Mouse (Mus musculus): Measurements from ENCODE around the gene Trim67. TPM values are rescaled to one million over a fixed set of nuclear protein-coding genes. Genes with fewer than 3 reads are reported as not detected.

The Trim67 gene
- total RNA-seq (2021): under 1 TPM; 0.53 to 0.73 TPM

- DNase-seq (ENCODE audit: low spot score): no peak
- intact Hi-C loops (cut with DNase I): no loop called here
Observed at GRCm38 (mm10) chr8:124792708-124793107, at the start of gene Trim67. TSS of gene Trim67 (plus strand) at chr8:124793092.

DNA sequence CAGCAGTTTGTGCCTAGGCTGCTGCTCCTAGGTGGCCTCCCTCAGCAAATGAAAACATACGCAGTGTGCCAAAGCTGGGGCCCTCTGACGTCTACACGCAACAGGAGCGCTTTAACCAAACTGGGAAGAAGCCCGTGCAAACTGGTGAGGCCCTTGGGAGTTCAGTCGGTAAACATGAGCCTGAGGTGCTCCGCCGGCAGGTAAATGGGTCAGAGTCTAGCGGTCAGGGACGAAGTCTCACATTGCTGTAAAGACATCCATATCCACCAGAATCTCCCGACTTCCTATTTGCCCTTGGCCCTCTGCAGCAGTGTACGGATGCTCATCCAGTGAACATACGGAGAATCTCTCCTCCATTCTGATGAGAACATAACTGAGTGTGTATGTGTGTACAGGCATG, 46.2 kb upstream of the Trim67 start:
- intact Hi-C loops (cut with DNase I): no loop called here
- DNase-seq (ENCODE audit: low spot score): no peak

DNA sequence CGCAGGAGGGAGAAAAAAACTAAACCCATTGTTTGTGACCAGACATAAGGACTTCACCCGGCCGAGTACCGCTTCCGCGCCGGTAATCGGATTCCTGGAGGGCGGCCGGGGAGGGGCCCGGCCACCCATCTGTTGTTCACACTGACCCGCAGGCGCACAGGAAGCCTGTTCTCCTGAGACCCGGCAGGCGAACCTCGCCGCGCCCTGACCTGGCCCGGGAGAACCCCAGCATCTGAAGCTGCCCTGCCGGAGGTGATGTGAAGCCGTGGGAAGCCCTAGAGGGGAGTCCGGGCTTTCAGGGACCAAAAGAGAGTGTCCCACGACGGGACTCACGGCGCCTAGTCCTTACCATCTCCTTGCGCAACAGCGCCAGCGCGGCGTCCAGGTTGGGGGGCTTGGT, 41.7 kb upstream of the Trim67 start:
- DNase-seq (ENCODE audit: low spot score): peak; percentile 4
- intact Hi-C loops (cut with DNase I): no loop called here

DNA sequence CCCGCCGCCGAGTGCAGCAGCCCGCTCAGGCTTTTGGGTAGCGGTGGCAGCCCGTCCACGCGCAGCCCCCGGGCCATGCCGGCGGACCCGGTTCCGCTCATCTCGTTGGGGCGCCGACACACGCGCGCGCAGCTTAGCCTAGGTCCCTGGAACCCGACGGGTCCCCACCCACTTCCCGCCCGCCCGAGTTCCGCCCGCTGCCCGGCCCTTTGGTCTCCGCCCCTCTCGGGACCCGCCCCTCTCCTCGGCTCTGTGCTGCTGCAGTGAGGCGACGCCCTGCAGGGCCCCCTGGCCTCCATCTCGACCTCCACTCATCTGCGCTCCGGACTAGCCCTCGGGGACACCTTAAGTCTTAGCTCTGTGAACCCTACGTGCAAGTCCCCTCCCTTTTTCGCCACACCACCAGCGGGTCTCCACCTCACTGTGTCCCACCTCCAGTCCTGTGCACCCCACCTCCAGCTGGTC, 41.2 kb upstream of the Trim67 start, which contains the start of gene Fam89a:
Gene Fam89a, minus strand, starts transcription at position 124 of the 465 bp plus-strand sequence.
- intact Hi-C loops (cut with DNase I): no loop called here
- DNase-seq (ENCODE audit: low spot score): peak; percentile 10

DNA sequence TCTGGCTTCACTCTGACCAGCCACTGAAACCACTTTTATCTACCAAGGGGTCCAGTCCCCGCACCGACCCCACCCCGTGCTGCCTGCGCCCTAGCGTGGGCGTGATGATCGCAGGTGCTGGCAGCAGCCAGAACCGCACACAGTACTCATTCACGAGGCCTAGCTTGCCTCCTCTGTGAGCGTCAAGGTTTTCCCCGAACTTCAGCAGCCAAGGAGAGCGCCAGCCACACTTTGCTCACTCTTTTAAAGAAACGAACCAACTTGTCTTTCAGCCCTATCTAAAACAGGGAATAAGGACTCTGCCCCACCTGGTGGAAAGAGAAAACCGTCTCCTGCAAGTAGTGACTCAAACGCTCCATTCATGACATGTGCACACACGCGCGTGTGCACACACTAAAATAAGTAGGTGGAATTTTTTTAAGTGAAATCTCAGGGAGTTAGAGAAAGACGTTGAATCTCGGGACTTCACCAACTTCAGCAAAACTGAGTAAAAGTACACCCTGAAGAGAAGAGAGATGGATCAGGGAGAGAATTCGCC, 40.5 kb upstream of the Trim67 start:
- intact Hi-C loops (cut with DNase I): no loop called here
- no peak for DNase-seq (ENCODE audit: low spot score)

DNA sequence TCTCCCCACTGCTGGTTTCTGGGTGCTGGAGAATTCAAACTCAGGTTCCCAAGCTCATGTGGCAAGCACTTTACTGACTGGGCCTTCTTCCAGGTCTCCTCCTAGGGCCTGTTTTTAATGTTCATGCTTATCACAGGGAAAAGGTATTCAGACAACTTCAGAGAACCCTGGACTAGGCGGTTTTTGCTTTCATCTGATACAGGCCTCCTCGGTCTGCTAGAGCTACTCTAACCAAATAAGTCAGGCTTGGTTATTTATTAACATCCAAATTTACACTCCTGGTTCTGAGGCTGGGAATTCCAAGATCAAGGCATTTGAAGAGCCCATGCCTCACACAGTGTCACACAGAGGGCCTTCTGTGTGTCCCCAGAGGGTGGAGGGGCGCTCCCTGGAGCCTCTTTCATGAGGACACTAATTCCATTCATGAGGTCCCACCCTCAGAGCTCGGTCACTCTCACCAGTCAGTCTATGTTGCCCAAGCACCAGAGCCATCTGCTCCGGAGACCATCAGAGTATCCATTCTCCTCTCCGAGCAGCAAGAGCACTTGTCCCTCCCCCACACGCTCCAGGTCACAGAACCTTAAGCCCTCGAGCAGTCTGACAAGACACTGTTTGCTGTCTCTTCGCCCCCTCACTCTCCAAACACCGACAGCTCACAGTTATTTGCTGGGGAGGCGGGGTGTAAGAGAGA, 38.6 kb upstream of the Trim67 start:
- intact Hi-C loops (cut with DNase I): no loop called here
- no peak for DNase-seq (ENCODE audit: low spot score)

DNA sequence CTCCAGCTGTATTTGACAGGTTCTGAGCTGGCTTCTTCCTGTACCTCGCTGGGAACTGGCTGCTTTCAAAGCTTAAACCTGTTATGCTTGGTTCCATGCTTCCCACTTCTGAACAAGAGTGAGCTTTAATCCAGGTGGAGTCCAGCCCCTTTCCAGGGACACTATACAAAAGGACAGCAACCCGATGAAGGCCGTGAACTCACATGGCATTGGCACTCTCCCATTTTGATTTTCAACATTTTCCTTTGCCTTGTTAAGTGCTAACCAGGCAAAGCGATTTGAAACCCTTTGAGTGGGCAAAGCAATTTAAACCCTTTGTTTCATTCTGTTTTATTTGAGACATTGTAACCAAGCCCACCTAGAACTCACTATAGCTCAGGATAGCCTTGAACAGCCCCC, 38.1 kb upstream of the Trim67 start:
- no peak for DNase-seq (ENCODE audit: low spot score)
- intact Hi-C loops (cut with DNase I): no loop called here

DNA sequence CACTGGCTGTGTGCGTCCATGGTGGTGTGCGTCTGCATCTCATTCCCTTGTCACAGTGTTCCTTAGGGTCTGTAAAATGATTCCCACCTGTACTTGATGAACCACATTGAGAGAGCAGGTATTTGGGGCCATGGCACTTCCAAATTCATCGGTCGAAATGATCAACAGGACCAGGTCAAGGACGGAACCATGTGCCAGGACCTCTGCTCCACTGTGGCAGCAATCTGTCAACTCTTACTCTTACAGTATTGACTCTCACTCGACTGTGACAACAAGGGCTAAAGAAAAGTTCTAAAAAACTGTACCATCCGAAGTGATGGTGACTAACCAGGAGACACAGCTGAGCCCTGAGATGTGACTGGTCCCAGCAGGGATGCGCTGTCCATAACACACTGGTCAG, 37.4 kb upstream of the Trim67 start:
- DNase-seq (ENCODE audit: low spot score): no peak
- intact Hi-C loops (cut with DNase I): no loop called here

DNA sequence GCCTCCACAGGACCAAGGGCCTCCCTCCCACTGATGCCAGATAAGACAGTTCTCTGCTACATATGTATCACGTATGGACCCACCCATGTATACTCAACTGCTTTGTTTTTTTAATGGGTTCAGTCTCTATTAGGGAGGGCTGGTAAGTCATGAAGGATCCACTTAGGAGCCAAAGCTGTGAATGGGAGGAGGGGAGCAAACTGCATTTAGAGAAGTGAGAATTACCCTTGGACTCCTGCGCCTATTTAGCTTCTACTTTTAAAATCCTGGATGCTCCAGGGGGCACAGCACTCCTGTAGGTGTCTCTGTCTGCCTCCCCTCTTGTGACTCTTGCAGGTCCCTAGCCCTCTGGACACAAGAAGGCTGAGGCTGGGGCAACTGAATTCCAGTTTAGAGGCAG, 36.7 kb upstream of the Trim67 start:
- no peak for DNase-seq (ENCODE audit: low spot score)
- intact Hi-C loops (cut with DNase I): no loop called here

DNA sequence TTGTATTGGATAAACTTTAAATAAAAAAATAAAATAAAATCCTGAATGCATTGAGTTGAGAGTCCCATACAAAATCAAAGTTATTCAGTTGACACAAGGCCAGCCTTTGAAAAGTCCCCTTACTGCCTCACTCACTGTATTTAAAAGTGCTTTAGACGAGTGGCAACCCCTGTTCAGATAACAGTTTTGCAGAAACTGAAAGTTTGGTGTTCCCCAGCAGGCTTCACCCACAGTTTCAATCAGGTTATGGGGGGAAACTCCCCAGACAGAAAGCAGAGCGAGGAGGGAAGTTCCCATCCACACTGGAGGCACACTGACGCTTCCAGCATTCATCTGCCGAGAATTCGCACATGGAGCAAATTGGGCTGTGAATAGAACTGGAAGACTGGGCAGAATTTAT, 36.3 kb upstream of the Trim67 start:
- intact Hi-C loops (cut with DNase I): no loop called here
- no peak for DNase-seq (ENCODE audit: low spot score)

DNA sequence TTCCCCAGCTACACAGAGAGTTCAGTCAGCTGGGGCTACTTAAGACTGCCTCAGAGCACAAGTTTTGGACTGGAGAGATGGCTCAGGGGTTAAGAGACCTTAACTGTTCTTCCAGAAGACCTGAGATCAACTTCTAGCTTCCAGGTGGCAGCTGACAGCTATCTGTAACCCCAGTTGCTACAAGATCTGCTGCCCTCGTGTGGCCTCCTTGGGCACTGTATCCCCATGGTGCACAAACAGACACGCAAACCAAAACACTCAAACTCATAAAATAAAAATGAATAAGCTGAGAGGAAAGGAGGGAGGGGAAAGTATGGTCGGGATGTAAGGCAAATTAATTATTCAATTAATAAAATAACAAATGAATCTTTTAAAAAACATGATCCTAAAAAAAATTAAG, 34.3 kb upstream of the Trim67 start:
- DNase-seq (ENCODE audit: low spot score): no peak
- intact Hi-C loops (cut with DNase I): no loop called here

DNA sequence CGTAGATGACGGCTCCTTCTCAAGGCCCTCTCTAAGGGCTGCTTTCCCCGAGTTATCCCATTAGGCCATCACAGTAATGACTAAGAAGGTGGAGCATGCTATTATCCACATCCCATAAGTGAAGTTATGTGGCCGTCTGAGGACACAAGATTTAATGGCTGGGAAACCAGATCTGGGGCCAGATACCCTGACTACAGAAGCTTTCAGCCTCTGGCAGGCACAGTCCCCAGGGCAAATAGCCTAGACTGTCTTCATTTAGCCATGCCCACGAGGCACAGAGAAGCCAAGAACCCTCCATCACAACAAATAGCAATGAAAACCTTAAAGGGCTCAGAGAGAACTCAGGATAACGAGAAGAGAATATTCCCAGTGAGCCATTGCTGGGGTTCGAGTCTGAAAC, 29.8 kb upstream of the Trim67 start:
- intact Hi-C loops (cut with DNase I): no loop called here
- no peak for DNase-seq (ENCODE audit: low spot score)

GRCm38 (mm10) chr8:124772389-124772788, 20.5 kb upstream of the Trim67 start:
- DNase-seq (ENCODE audit: low spot score): no peak

GRCm38 (mm10) chr8:124775695-124776094, 17.2 kb upstream of the Trim67 start:
- no peak for DNase-seq (ENCODE audit: low spot score)
- intact Hi-C loops (cut with DNase I): loop anchor here (5.0 kb wide), 1 partner anchor 33 kb away; no protein-coding TSS in a partner anchor

More at GRCm38 (mm10) chr8:124772389-124772788, 20.5 kb upstream of the Trim67 start:
- intact Hi-C loops (cut with DNase I): no loop called here

DNA sequence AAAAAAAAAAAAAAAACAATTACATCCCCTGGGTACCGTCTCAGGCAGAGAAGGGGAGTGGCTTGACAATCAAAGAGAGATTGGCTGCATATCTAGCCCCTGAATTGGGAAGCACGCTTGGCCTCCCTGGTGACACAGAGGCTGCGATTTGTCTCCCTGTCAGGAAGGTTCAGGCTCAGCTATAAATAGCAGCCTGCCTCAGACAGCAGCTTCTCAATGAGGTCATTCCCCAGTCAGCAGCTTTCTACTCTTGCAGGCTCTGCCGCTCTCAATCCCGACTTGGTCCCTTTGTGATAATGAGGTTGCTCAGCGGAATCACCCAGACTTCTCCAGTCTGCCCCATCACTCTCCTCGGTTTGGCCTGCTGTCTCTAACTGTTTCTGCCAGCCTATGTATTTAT, 12.7 kb upstream of the Trim67 start:
- intact Hi-C loops (cut with DNase I): no loop called here
- peak; percentile 14 for DNase-seq (ENCODE audit: low spot score)

DNA sequence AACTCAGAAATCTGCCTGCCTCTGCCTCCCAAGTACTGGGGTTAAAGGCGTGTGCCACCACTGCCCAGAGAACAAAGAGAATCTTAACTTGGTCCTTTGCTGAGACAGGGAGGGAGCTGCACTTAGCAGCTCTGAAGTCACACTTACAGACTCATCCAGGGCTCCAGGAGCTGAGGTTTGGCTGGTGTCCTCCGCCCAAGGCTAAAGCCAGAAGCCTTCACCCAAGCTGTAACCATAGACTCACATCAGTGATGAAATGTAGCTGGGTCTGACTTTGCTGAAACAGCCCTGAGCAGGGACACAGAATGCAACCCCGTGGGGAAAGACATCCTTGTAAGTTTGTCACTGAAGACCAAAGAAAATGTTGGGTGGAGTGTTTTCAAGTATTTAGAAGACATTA, 10.5 kb upstream of the Trim67 start:
- no peak for DNase-seq (ENCODE audit: low spot score)

DNA sequence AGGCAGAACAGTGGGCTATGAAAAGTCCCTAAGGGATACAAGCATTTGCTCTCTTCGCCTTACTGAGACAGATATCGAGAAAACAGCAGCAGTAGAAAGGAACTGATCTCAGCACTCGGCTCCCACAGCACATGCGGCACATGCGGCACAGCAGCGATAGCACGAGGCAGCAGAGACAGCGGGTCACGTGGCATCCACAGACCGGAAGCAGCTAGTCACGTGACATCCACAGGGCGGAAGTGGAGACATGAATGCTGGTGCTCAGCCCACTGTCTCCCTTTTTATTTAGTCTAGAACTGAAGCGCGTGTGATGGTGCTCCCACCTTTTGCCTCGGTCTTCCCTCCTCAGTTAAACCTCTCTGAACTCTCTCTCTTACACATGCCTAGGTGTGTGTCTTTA, 9.7 kb upstream of the Trim67 start:
- DNase-seq (ENCODE audit: low spot score): no peak
- intact Hi-C loops (cut with DNase I): no loop called here

More for the DNA sequence above, 10.5 kb upstream of the Trim67 start:
- intact Hi-C loops (cut with DNase I): no loop called here

DNA sequence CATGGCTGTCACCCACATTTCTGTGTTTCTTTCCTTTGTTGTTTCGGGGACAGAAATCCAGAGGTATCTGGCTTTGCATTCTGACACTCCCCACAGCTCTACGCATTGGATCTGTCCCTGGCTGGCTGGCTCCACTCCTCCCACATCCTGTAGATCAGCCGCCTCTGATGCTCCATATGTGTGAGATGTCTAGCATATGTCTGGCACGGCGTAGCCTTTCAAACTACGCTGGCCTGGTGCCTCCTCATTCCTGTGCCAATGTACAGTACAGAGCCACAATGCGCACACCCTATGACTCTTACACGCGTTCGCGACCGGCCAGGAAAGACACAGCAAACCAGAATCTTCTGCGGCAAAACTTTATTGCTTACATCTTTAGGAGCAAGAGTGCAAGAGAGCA, 8.3 kb upstream of the Trim67 start:
- DNase-seq (ENCODE audit: low spot score): no peak
- intact Hi-C loops (cut with DNase I): no loop called here

GRCm38 (mm10) chr8:124790676-124791075, 2.2 kb upstream of the Trim67 start:
- DNase-seq (ENCODE audit: low spot score): no peak
- intact Hi-C loops (cut with DNase I): no loop called here

DNA sequence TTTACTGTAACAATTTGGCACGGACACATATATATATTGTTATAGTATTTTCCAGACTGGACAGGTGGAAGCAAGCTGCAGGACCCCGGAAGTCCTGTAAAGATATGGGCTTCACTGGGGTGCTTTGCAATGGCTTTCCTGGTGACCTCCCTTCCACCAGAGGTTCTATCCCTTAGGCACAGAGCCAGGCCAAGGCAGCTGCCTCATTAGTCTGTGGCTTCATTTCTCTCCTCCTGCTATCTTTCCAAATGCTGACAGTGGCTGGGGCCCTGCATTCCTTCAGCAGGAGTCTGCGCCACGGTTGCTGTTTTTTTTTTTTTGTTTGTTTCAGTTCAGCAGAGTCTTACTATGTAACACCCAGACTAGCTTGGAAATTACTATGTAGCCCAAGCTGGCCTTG, 1.1 kb upstream of the Trim67 start:
- intact Hi-C loops (cut with DNase I): no loop called here
- DNase-seq (ENCODE audit: low spot score): no peak

DNA sequence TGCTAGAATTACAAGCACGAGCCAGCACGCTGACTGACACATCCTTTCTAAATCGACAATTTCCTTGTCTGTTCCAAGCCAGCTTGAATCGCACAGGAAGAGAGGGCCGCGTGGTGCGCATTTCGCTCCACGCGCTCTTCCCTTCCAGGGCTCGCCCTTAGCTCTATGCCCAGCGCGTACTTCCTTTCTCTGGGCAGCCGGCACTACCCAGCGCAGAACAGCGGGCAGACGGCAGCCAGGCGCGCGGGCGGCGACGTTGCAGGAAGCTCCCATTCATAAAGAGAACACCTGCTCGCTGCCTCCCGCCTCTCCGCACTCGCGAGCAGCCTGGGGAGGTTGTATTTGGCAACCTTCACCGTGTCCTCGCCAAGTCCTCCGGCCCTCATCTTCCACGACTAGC, 706 bp upstream of the Trim67 start:
- intact Hi-C loops (cut with DNase I): no loop called here
- DNase-seq (ENCODE audit: low spot score): no peak

- intact Hi-C loops (cut with DNase I): no loop called here
Observed at GRCm38 (mm10) chr8:124793172-124793651, 320 bp downstream of the Trim67 start.

More at GRCm38 (mm10) chr8:124793172-124793651, 320 bp downstream of the Trim67 start:
- DNase-seq (ENCODE audit: low spot score): peak; percentile 54

Measured in heart, postnatal 25 days (tissue).